Mouse (Mus musculus): Measurements from ENCODE around the gene Plch1. TPM values are rescaled to one million over a fixed set of nuclear protein-coding genes. Genes with fewer than 3 reads are reported as not detected.
A peak's percentile ranks its signal among the peaks of the same experiment; 100 is the strongest.

Gene Plch1
- total RNA-seq (2017) = not detected in 2 replicates

DNA sequence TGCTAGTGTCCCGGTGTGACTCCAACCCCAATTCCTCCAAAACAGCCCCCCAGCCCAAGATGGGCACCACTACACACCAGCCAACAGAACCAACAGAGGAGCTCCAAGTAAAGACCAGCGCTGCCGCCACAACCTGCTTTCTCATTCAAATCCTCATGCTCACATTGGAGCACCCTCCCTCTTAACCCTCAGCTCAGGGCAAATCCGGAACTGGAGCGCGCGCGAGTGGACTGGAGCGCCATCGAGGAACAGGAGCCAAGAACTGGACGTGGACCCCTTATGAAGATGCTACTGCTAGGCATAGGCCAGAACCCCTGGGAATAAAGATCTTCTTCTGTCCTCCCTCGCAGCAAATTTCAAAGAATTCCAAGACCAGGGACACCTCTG, at the start of gene Plch1:
Gene Plch1, minus strand, starts transcription at position 164 of the 387 bp plus-strand sequence.
- ATAC-seq (ENCODE audit: extremely low read depth, insufficient number of reproducible peaks, low FRiP score, poor library complexity, severe bottlenecking) = no peak

- ATAC-seq (ENCODE audit: extremely low read depth, insufficient number of reproducible peaks, low FRiP score, poor library complexity, severe bottlenecking) = no peak
Measured at GRCm38 (mm10) chr3:63941204-63941850, 42.1 kb upstream of the Plch1 start.

- ATAC-seq (ENCODE audit: extremely low read depth, insufficient number of reproducible peaks, low FRiP score, poor library complexity, severe bottlenecking) = no peak
Measured at GRCm38 (mm10) chr3:63938928-63939327, 39.7 kb upstream of the Plch1 start.

DNA sequence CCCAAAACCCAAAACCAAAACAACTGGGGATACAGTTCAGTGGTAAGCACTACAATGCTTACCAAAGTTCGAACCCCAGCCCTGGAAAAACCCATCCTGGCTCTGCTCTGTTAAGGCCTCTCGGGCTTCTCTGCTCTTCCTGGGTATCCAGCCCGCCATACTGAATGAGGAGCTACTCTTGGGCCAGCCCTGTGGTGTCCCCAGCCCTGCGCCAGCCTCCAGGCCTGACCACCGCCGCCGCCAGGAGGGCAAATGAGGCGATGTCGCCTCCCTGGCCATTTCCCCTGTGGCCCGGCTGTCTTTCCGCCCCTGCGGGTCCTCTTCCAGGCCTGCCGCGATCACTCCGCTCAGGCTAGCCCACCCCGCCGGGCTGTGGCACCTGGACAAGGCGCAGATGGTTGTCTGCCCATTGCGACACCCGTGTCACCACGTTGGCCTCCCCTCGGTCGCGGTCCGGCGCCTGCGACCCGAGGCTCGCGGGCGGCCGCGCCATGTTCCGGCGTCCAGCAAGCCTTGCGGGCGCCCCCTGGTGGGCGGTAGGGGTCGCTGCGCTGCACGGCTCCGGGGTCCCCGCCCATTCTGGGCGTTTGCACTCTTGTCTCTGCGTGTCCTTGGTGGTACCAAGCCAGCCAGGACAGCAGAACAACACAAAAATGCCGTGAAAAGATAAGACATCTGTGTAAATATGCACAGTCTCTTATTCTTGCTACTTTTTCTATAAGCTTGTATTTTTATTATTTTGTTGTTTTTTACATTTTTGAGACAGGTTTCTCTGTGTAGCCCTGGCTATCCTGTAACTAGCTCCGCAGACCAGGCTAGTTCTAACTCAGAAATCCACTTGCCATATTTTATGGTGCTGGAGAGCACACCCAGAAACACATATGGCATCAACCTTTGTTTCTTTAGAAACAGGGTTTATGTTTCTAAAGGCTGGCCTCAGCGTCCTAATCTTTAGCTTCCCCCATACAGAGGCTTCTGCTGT, 29.9 kb upstream of the Plch1 start, which contains the start of gene E130311K13Rik:
Gene E130311K13Rik, minus strand, starts transcription at position 595 of the 982 bp plus-strand sequence.
- ATAC-seq (ENCODE audit: extremely low read depth, insufficient number of reproducible peaks, low FRiP score, poor library complexity, severe bottlenecking) = peak; percentile 85

- 0 out of 2 replicates have a peak, but pooled peaks have one; percentile 36 for ATAC-seq (ENCODE audit: extremely low read depth, insufficient number of reproducible peaks, low FRiP score, poor library complexity, severe bottlenecking)
Measured at GRCm38 (mm10) chr3:63919634-63920033, 20.4 kb upstream of the Plch1 start.

GRCm38 (mm10) chr3:63910301-63910700, 11.0 kb upstream of the Plch1 start:
- ATAC-seq (ENCODE audit: extremely low read depth, insufficient number of reproducible peaks, low FRiP score, poor library complexity, severe bottlenecking) = no peak

DNA sequence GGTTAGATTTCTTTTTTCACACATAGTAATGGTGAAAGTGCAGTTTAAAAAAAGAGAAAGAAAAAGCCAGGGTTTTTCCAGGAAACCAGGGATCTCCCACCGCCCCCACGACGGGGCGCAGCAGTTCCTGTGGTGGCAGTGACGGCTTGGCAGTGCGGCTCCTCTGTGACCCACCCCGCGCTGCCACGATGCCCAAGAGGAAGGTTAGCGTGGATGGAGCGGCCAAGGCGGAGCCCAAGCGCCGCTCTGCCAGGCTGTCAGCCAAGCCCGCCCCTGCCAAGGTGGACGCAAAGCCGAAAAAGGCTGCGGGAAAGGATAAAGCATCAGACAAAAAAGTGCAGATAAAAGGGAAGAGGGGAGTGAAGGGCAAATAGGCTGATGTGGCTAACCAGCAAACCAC, 6.0 kb upstream of the Plch1 start:
- ATAC-seq (ENCODE audit: extremely low read depth, insufficient number of reproducible peaks, low FRiP score, poor library complexity, severe bottlenecking) = no peak

DNA sequence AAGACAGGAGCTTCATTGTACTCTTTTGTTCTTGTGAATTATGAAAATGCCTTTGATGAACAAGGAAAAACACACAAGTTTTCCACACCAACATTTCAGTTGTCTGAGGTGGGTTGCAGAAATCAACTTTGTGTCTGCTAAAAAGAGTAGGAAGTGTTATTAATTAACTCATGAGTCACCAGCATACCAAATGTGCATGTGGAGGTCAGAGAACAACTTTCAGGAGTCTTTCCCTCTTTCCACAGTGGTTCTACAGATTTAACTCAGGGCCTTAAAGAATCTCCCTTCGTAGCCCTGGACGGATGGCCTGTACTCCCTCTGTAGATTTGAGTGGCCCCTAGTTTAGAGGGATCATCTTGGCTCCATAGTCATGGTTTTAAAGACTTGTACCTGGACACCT, 4.9 kb upstream of the Plch1 start:
- ATAC-seq (ENCODE audit: extremely low read depth, insufficient number of reproducible peaks, low FRiP score, poor library complexity, severe bottlenecking) = no peak

DNA sequence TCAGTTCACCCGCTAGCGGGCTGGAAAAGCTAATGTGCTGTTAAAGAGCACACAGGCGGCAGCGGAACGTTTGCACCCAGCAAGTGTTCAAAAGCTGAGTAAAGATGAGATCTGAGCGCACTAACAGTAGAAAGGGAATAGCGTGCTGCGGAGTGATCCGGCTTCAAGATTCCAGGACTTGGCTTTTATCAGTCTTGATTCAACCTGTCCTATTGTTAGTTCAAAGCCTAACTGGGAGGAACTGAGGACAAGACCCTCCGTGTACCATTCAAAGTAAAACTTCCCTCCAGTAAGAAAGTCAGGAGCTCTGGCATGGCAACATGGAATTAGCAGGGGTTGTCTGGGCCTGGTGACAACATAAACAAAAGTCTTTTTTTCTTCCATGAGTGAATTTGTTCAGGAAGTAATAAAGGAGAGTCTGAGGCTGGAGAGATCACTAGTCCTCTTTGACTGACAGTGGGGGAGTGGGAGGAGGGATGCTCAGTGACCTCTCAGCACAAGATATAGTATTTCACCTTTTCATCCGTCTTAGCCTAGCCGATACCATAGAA, 824 bp upstream of the Plch1 start:
- ATAC-seq (ENCODE audit: extremely low read depth, insufficient number of reproducible peaks, low FRiP score, poor library complexity, severe bottlenecking) = no peak

DNA sequence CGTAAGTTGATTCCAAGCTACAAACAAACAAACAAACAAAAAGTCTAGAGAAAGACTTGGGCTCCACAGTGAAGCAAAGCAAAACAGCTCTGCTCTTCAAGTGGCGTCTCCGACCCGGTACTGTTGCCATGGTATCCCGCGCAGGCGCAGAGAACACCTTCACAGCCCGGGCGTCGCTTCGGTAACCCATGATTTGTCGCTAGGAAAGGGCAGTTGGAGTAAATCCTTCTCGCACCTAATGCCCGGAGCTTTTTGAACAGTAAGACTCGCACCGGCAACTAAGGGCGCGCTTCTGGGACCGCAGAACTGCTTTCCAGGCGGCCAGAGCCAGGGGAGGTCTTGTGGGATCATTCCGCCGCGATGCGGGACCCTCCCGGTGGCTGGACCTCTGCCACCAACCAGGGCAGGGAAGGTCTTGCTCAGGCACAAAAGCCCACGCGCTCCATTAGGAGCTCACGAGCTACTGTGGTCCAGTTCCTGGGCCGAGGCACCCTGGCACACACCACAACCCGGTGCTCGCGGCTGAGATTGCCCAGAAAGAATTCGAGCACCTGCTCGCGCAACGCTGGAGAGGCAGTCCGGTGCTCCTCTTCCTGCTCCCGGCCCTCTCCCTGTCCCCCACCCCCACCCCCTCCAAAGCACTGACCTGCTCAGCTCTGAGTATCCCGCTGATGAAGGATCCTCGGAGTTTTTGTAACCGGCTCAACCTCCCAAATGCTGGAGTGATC, 527 bp downstream of the Plch1 start:
- no peak for ATAC-seq (ENCODE audit: extremely low read depth, insufficient number of reproducible peaks, low FRiP score, poor library complexity, severe bottlenecking)

DNA sequence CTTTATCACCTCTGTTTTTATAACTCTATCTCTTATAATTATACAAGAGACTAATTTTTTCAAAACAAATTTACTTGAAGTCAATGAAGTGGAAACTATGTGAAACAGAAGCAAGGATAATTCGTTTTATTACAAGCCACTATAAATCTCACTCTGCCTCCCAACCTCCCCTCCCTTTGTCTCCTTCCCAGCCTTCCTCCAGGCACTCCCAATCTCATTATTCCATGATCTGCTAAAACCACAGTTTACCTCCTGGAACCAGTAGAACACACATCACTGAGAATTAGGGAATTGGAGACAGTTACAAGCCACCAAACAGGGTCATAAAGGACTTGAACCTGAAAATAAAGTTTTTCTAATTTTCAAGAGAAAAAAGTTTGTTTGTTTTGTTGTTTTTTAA, 2.1 kb downstream of the Plch1 start:
- no peak for ATAC-seq (ENCODE audit: extremely low read depth, insufficient number of reproducible peaks, low FRiP score, poor library complexity, severe bottlenecking)

DNA sequence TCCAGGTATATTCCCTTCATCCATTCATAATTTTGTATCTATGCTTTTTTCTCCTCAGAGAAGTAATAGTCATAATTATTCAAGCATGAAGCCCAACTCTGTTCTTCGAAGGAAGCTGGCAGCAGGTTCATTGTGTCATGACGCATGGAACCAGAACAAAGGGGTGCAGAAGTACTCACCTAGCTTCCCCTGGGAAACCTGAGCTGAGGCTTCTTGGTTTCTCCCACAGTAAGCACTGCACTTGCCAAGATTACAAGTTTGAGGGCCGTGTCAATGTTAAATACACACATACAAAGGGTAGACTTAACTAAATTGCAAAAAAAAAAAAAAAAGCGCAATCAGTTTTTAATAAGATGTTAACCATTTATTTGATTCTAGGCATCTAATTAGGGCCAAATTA, 3.0 kb downstream of the Plch1 start:
- ATAC-seq (ENCODE audit: extremely low read depth, insufficient number of reproducible peaks, low FRiP score, poor library complexity, severe bottlenecking) = no peak

- ATAC-seq (ENCODE audit: extremely low read depth, insufficient number of reproducible peaks, low FRiP score, poor library complexity, severe bottlenecking) = no peak
Measured at GRCm38 (mm10) chr3:63895786-63896185, 3.5 kb downstream of the Plch1 start.

DNA sequence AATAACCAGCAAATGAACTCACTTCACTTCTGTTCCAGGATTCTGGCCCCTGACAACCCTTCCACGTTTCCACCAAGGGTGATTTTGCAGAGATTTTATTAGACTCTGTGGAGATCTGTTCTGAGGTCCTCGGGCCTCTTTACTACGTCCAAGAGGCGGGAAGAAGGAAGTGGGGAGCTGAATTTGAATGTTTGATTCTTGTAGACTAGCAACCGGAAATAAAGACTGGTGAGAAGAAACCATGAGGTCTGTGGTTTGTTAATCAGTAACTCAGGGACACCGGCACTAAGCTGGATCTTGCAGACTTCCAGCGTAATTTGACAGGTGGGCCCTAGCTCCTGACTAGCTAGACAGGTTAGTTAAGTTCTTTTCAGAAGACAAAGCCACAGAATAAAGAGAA, 5.6 kb downstream of the Plch1 start:
- ATAC-seq (ENCODE audit: extremely low read depth, insufficient number of reproducible peaks, low FRiP score, poor library complexity, severe bottlenecking) = no peak

DNA sequence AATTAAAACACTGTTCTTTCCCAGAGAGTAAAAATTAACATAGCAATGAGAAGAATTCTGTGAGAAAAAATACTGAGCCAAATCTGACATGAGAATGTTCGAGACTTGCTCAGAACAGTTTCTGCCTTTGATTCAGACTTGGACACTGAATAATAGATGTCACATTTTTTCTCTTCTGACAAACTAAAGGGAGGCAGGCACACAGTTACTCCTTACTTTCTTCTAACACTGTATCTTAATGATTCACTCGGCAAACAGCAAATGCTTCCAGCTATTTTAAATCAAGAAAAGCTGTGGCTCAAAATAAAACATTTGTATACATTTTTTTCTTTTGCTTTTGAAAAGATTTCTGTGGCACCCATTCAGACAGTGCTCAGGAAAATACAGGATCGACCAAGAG, 7.1 kb downstream of the Plch1 start:
- ATAC-seq (ENCODE audit: extremely low read depth, insufficient number of reproducible peaks, low FRiP score, poor library complexity, severe bottlenecking) = no peak

GRCm38 (mm10) chr3:63881065-63881464, 18.2 kb downstream of the Plch1 start:
- no peak for ATAC-seq (ENCODE audit: extremely low read depth, insufficient number of reproducible peaks, low FRiP score, poor library complexity, severe bottlenecking)

DNA sequence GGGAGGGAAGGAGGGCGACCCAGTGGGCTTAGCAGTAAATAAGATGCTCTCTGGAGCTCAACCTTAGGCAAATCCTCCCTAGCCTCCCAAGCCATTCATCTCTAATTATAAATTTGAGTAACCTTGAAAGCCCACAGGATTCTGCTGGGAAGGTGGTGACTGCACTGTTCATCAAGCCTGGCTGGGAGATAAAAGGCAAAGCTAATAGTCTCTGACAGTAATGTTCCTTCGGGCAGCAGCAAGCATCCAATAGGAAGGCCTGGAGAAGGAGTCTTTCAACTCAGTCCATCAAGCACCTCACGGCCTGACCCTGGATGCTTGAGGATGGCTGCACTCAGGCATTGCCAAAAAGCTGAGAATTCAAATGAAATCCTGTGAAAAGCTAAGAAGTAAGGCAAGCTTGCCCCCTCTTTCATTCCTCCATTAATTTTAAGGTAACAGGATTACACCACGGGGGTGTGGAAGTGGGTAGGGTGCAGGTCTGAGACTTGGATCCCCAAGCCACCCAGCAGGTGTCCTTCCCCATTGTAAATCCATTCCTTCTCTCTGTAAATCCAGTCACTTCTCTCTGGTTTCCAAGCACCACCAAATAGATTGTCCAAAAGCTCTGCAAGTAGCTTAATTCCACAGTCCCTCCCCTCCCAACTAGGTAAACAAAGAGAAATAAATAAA, 20.1 kb downstream of the Plch1 start:
- no peak for ATAC-seq (ENCODE audit: extremely low read depth, insufficient number of reproducible peaks, low FRiP score, poor library complexity, severe bottlenecking)

DNA sequence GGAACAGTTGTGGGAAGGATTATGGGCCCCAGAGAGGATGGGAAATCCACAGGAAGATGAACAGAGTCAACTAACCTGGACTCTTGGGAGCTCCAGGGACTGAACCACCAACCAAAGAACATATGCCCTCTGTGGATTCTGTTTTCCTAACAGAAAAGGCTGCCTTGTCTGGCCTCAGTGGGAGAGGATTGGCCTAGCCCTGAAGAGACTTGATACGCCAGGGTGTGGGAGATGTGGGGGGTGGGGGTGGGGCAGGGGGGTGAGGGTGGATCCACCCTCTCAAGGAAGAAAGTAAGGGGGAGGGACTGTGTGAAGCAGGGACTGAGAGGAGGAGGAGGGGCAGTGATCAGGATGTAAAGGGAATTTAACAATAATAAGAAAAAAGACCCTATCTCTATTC, 26.5 kb downstream of the Plch1 start:
- no peak for ATAC-seq (ENCODE audit: extremely low read depth, insufficient number of reproducible peaks, low FRiP score, poor library complexity, severe bottlenecking)

DNA sequence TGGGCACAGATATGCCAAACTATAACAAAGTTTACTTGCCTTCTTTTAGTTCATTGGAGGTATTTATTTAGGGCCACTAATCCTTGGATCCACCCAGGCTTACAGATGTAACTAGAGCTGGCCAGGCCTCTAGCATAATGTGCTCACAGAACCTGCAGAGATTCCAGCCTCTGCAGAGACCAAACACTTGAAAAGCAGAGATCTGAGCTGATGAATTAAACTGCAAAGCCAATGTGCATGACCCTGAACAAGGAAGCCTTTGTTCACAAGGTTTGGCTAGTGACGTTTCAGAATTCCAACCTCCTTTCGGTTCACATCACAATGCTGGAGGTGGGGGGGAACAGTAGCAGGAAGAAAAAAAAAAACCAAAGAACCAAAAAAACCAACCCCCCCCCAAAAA, 28.0 kb downstream of the Plch1 start:
- no peak for ATAC-seq (ENCODE audit: extremely low read depth, insufficient number of reproducible peaks, low FRiP score, poor library complexity, severe bottlenecking)
